Mouse (Mus musculus): Measurements from ENCODE around the gene Uqcc1.
A peak's percentile ranks its signal among the peaks of the same experiment; 100 is the strongest.

The Uqcc1 gene

DNA sequence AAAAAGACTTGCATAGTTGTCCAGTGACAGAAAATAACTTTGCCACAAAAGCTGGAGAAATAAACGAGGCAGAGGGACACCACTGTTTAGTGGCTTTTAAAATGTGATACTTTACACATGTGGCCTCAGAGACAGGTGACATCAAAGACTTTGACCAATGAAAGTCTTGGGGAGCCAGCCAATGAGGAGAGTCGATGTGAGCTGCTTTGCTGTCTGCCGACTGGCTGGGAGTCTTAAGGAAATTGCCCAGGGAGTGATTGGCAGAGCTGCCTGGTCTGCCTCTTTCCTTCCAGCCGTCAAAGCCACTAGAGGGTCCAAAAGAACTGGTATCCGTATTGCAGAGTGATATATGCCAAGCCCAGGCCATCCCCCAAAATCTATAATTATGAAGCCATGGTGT is 115.3 kb downstream of the Uqcc1 start:
- DNase-seq (ENCODE audit: low spot score) = no peak

DNA sequence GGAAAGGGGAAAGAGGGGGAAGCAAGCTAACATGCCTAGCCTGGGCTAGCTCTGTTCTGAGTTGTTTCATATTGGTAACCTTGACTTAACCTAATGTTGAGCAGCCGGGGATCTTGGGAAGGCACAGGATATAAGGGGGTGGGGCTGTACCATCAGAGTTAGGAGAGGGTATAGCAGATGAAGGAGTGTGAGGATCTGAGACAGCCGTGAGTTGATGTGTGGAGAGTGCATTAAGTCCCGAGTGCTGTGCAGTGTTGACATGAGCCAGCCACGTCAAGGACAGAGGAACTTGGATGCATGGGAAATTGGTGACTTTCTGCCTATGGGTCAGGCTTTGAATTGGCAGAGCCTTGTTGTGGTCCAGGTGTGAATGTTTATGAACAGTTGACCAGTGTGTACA is 117.5 kb downstream of the Uqcc1 start:
- no peak for DNase-seq (ENCODE audit: low spot score)

DNA sequence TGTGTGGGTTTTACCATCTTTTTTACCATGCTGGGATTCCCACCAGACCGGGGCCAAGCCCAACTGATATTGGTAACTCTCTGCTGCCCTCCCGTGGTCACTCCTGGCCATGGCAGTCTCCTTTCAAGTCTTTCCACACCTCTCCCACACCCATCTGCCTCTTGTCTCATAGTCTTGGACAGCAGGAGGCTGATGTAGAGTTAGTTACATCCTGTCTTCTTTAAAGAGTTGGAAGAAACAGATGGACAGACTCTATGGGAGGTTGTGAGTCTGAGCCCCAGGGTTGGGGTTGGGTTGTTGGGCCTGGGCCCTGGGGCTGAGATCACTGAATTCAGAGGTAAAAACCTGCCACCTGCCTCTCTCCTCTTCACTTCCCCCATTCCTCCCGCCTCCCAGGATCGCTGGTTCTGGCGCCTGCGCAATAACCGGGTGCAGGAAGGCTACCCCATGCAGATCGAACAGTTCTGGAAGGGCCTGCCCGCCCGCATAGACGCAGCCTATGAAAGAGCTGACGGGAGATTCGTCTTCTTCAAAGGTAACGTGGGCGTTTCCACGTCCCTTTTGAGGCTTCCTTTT is 118.2 kb downstream of the Uqcc1 start:
- DNase-seq (ENCODE audit: low spot score) = peak; percentile 70

DNA sequence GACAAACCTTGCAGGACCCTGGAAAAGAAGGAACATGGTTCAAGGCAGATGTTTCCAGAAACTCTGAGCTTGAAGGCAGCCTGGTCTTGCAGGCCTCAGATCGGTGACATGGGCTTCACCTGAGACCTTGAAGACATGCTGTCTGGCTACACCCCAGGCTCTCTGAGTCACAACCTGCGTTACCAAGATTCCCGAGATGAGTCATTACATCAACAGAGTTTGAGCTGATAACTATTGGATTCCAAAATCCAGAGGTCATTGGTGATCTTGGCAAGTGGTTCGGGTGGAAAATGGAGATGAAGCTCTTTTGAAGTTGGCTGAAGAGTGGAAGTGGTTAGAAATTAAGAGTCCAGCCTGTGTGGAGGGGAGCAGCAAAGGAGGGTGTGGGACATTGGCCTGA is 120.5 kb downstream of the Uqcc1 start:
- DNase-seq (ENCODE audit: low spot score) = no peak

DNA sequence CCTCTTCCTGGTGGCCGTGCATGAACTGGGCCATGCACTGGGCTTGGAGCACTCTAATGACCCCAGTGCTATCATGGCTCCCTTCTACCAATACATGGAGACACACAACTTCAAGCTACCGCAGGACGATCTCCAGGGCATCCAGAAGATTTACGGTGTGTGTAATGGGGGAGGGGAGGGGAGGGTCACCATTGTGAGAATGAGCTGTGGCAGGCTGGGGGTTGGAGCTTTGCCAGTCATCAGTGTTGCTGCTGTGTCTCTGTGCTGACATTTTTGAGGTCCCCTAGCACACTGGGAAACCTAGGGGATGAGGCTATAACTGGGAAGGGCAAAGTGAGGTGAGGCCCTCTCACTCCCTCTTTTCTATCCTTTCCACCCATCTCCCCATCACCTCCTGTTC is 122.7 kb downstream of the Uqcc1 start:
- no peak for DNase-seq (ENCODE audit: low spot score)

DNA sequence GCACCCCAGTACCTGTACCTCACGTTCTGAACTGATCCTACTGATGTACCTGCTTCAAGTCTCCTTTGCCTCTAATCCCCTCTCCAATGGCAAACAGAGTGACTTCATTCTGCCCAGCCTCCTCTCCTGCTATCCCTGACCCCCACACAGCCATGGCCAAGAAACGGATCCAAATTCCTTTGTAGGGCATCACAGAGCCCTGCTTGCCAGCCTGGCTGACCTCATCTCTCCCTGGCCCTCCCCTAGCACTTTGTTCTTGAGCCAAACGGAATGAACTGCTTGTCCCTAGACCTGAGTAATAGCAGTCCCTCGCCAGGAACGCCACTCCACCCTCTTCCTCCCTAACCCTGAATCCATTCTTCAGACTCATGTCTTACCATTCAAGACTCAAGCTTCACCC is 123.6 kb downstream of the Uqcc1 start:
- DNase-seq (ENCODE audit: low spot score) = no peak

DNA sequence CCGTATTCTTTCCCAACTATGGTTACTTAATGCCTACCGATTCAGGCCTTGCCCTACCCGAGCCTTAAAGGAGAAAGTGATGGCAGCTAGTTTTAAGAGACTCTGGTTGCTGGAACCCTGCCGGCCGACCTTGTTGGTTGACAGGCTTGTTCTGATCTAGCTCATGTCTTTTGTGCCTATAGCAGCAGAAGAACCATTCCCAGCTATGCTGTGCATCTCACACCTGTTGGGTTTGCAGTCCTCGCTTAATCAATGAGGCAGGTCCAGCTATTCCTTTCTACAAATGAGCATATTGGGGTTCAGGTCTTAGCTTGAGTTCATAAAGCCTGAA is 124.2 kb downstream of the Uqcc1 start:
- DNase-seq (ENCODE audit: low spot score) = no peak

DNA sequence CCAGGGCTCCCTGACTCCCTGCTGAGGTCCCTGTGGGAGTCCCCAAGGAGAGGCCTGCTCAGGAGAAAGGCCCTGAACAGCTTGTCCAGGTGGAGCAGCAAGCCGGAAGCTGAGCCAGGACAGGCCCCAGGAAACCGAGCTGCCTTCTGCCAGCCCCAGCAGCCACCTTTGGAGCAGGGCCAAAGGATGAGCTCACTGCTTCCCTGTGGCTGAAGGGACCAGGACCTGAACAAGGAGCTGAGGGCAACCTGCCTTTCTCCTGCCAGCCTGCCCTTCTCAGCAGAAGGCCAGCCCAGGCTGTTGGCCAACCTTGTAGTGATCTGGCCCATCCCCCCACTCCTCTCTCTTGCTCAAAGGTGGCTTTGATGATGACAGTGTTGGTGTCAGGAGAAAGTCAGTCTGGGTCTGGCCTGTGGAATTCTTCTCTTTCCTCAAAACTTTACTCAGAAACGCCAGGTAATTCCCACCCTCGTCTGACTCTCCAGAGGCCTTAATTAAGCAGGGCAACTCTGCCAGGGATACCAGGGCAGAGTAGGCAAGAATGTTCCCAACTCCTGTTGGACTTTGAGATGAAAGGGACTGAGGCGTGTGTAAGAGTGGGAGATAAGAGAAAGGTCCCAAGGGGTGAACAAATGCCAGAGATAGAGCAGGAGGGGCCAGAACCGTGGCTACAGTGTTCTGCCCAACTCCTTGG is 124.7 kb downstream of the Uqcc1 start:
- DNase-seq (ENCODE audit: low spot score) = peak; percentile 47

DNA sequence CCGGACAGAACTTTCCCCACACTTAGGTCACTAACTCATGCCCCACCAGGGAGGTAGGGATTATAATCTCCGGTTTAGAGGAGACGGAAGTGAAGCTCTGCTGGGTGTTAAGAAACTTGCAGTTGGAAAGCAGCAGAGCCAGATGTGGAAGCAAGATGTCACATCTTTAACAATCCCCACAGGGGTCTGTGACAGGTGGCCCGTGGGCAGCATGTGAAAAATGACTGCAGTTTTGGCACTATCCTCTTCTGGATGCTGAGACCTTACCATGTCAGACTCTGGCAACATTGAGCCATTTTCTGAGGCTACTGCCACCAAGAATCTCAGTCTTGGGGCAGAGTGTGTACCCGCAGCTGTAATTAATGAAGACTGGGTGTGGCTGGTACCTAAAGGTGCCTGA is 126.1 kb downstream of the Uqcc1 start:
- no peak for DNase-seq (ENCODE audit: low spot score)

DNA sequence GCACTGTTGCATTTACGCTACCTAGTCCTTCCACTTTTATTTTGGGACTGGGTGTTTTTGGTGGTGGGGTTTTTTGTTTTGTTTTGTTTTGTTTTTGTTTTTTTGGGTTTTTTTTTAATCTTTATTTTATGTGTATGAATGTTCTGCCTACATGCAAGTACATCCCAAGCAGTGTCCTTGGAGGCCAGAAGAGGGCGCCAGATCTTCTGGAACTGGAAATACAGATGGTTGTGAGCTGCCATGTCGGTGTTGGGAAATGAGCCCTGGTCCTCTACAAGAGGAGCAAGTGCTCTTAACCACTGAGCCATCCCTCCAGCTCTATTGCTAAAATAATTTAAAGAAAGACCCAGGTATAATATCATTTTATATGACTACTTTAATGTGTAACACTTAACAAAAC is 127.3 kb downstream of the Uqcc1 start:
- no peak for DNase-seq (ENCODE audit: low spot score)

DNA sequence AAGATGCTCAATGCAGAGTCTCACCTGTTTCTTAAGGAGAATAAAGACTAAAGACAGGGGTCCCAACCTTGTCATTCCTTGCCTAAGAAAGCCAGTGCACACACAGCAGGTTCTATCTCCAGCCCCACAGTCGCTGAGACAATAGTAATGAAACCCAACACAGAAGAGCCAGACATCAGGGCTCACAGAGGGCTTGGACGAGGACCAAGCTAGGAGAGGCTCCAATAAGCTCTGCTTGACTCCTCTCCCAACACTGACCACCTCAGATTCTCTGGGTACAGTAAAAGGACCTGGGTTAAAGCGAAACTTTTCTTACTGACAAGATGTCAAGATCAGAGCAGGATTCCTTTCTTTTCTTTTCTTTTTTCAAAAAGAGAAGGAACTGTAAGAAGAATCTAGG is 131.5 kb downstream of the Uqcc1 start:
- no peak for DNase-seq (ENCODE audit: low spot score)
